Mouse (Mus musculus) small intestine, adult 2 months (tissue): ENCODE measurements around the gene Cdkn2b. TPM values are rescaled to one million over a fixed set of nuclear protein-coding genes. Genes with fewer than 3 reads are reported as not detected.

Source experiments
- H3K27ac ChIP-seq: fragments of 200-500 bp; 2 replicates; pipeline ENCODE4 v1.5.1; 2012; ENCODE audit warnings: low read depth, low read length, control low read depth, inconsistent platforms; ENCODE audit not compliant: insufficient read depth
- H3K27me3 ChIP-seq: fragments of 200-500 bp; 2 replicates; pipeline ENCODE4 v1.6.1; 2012; ENCODE audit warnings: mild to moderate bottlenecking, moderate library complexity, low read length, inconsistent platforms; ENCODE audit not compliant: control insufficient read depth, insufficient read depth
- H3K36me3 ChIP-seq: fragments of 200-500 bp; 2 replicates; pipeline ENCODE4 v1.6.1; 2012; ENCODE audit warnings: mild to moderate bottlenecking, low read length, control low read depth, inconsistent platforms; ENCODE audit not compliant: control insufficient read depth, insufficient read depth
- H3K4me1 ChIP-seq: fragments of 200-500 bp; 2 replicates; pipeline ENCODE4 v1.6.1; 2012; ENCODE audit warnings: low read length, inconsistent platforms, mixed read lengths; ENCODE audit not compliant: control insufficient read depth, insufficient read depth, insufficient read length
- H3K4me3 ChIP-seq: fragments of 200-500 bp; 2 replicates; pipeline ENCODE4 v1.5.1; 2012; ENCODE audit warnings: low read depth, mild to moderate bottlenecking, control low read depth, inconsistent platforms, low read length, moderate library complexity
- CTCF ChIP-seq: fragments of 200-500 bp; IDR thresholded peaks from 2 replicates; pipeline ENCODE4 v1.5.1; 2012; ENCODE audit warnings: low read depth, mild to moderate bottlenecking, control low read depth, inconsistent platforms, low read length, moderate library complexity, mixed read lengths; ENCODE audit not compliant: insufficient replicate concordance, insufficient read length; ENCODE audit errors: extremely low read depth
- POLR2A ChIP-seq: fragments of 200-500 bp; IDR thresholded peaks from 2 replicates; pipeline ENCODE4 v1.6.1; 2012; ENCODE audit warnings: low read depth, mild to moderate bottlenecking, control low read depth, inconsistent platforms, low read length, moderate library complexity
- WGBS: fragments of 180-500 bp; shearing (Covaris S2); methylation state at CpG from one replicate; pipeline ENCODE4 v1.1.7; 2018; 5-methylcytosine and 5-hydroxymethylcytosine counted together
- polyA plus RNA-seq: library from polyadenylated mRNA; depleted of rRNA; stranded (reverse); fragments of >200 nt; gene quantifications from 2 replicates; pipeline ENCODE4 v1.2.3, GENCODE M21; 2012; rRNA removed

Gene Cdkn2b
- polyA plus RNA-seq, 1 experiment = 280 TPM

- H3K27me3 ChIP-seq = peaks cover 62% of the 10 kb centered on the region
- TF ChIP-seq CTCF (no peak), POLR2A (no peak)
- H3K27ac ChIP-seq = no peak overlapping the region
- no peak overlapping the region for H3K4me3 ChIP-seq
- H3K36me3 ChIP-seq = no peaks in the 10 kb centered on the region
- H3K4me1 ChIP-seq = no peaks in the 10 kb centered on the region; the same call in none of the 2 replicates
- 5% methylated on average over 20 of the region's 20 CpGs for WGBS
These were observed 37.8 kb downstream of the Cdkn2b start for GRCm38 (mm10) chr4:89272961-89273540.

- H3K36me3 ChIP-seq = no peaks in the 10 kb centered on the region
- H3K4me1 ChIP-seq = no peaks in the 10 kb centered on the region; the same call in none of the 2 replicates
- peaks cover 54% of the 10 kb centered on the region for H3K27me3 ChIP-seq
- WGBS = 12% methylated on average over 18 of the region's 18 CpGs
- H3K27ac ChIP-seq = no peak overlapping the region
- no peak overlapping the region for H3K4me3 ChIP-seq
- TF ChIP-seq POLR2A = no peak
- no peak for TF ChIP-seq CTCF
These were observed 38.6 kb downstream of the Cdkn2b start for GRCm38 (mm10) chr4:89272101-89272718.

GRCm38 (mm10) chr4:89257768-89258167, 53.1 kb downstream of the Cdkn2b start:
- no peak for TF ChIP-seq CTCF
- no peak for TF ChIP-seq POLR2A
- H3K4me3 ChIP-seq = no peak overlapping the region
- H3K36me3 ChIP-seq = no peaks in the 10 kb centered on the region
- no peaks in the 10 kb centered on the region for H3K4me1 ChIP-seq
- 44% methylated on average over 1 of the region's 1 CpGs for WGBS
- H3K27ac ChIP-seq = no peak overlapping the region
- H3K27me3 ChIP-seq = no peaks in the 10 kb centered on the region

Other genes with a start within 250 kb of the Cdkn2b start
- gene Mtap, start 173.9 kb downstream of the Cdkn2b start, polyA plus RNA-seq = 0.76 and 0.87 TPM in 2 replicates
- 0.39 and 0.93 TPM in 2 replicates for gene Cdkn2a, start 16.4 kb downstream of the Cdkn2b start, polyA plus RNA-seq